8 mouse cellular contexts compared by ENCODE assay signal in the genomic region with DNA sequence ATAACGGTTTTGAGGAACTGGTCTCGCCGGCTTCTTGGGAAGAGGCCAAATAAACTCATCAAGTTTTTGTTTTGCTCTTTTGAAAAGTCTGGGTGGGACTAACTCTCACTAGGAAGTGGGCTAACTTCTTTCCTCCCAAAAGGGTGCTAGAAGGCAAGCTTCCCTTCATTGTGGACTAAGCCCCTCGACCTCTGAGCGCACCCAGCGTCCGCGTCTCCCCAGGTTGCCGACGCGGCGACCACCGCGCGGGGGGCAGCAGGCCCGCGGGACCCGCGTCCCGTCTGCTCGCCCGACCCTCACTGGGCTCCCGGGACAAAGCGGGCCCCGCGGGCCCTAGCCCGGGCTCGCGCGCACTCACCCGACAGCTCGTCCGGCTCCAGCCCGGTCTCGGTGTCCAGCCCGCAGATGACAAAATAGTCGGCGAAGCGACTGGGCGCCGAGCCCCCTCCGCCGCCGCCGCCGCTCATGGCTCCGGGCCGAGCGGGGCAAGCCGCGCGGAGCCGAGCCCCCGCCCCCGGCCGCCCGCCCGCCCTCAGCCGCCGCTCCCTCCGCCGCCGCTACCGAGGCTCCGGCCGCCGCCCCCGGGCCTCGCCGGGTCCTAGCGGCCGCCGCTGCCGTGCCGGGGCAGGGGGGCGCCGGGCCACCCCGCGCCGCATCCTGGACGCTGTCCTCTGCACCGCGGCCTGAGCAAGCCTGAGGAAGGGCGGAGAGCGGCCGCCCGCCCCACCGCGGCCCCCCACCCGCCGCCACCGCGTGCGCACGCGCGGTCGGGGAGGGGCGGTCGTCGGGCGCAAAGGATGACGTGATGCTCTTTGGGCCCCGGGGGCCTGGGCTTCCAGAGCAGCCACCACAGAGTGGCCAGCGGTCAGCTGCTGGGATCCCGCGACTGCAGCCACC. TPM values are rescaled to one million over a fixed set of nuclear protein-coding genes. Genes with fewer than 3 reads are reported as not detected.
DNase-seq lines count a peak whose midpoint lies in the region; ATAC-seq and TF ChIP-seq lines count a peak whose summit lies in the region.

Gene Dennd5a (minus strand): TSS at position 755 of the 897 bp plus-strand sequence.

- H3K27me3 ChIP-seq in heart, embryonic 14.5 days (ENCODE audit: control insufficient read depth, insufficient read depth, low read length) = no peaks in the 10 kb centered on the region
- H3K27me3 ChIP-seq in liver, embryonic 14.5 days (ENCODE audit: control insufficient read depth, insufficient read depth, low read length) = no peaks in the 10 kb centered on the region
- H3K27me3 ChIP-seq in neural tube, embryonic 11.5 days (ENCODE audit: control insufficient read depth, insufficient read depth, low read length) = no peaks in the 10 kb centered on the region
- H3K27me3 ChIP-seq in stomach, embryonic 16.5 days (ENCODE audit: control insufficient read depth, insufficient read depth, low read length) = no peaks in the 10 kb centered on the region

- no peaks in the 10 kb centered on the region for H3K36me3 ChIP-seq in heart, embryonic 14.5 days (ENCODE audit: control insufficient read depth, insufficient read depth, low read length)
- no peaks in the 10 kb centered on the region for H3K36me3 ChIP-seq in liver, embryonic 14.5 days (replicated peaks; ENCODE audit: control insufficient read depth, insufficient read depth, low read depth)
- H3K36me3 ChIP-seq in neural tube, embryonic 11.5 days (ENCODE audit: control insufficient read depth, insufficient read depth, low read length) = no peaks in the 10 kb centered on the region
- H3K36me3 ChIP-seq in stomach, embryonic 16.5 days (ENCODE audit: control insufficient read depth, insufficient read depth, low read length) = no peaks in the 10 kb centered on the region

- 0 out of 2 replicates have a peak, but pooled peaks cover 3% of the 10 kb centered on the region for H3K9me3 ChIP-seq in heart, embryonic 14.5 days (ENCODE audit: control insufficient read depth, low read length)
- no peaks in the 10 kb centered on the region for H3K9me3 ChIP-seq in liver, embryonic 14.5 days (ENCODE audit: control insufficient read depth, low read length)
- no peaks in the 10 kb centered on the region for H3K9me3 ChIP-seq in neural tube, embryonic 11.5 days (ENCODE audit: control insufficient read depth, low read length)
- H3K9me3 ChIP-seq in stomach, embryonic 16.5 days (replicated peaks; ENCODE audit: control insufficient read depth, low read length) = no peaks in the 10 kb centered on the region

- no peak for TF ChIP-seq EP300 in liver, embryonic 14.5 days (IDR thresholded peaks at IDR 0.05; ENCODE audit: low read depth)

- H3K4me3 ChIP-seq in heart, embryonic 14.5 days (ENCODE audit: control insufficient read depth in 1 of 2, insufficient read depth in 1 of 2, low read depth in 1 of 2, low read length in 2 of 2) = peak within 1 kb of the TSS; percentile 74 to 79
- H3K4me3 ChIP-seq in liver, embryonic 14.5 days (ENCODE audit: insufficient read depth in 1 of 2, low read depth in 2 of 2, low read length in 2 of 2) = peak within 1 kb of the TSS; percentile 58 to 74
- H3K4me3 ChIP-seq in neural tube, embryonic 11.5 days (ENCODE audit: low read depth, low read length) = peak within 1 kb of the TSS; percentile 76
- H3K4me3 ChIP-seq in stomach, embryonic 16.5 days (replicated peaks; ENCODE audit: low read length) = peak within 1 kb of the TSS; percentile 78

- no peak for TF ChIP-seq CTCF in liver, embryonic 14.5 days (IDR thresholded peaks at IDR 0.05; ENCODE audit: low read depth)

- H3K4me2 ChIP-seq in heart, embryonic 14.5 days (ENCODE audit: low read length) = peak within 1 kb of the TSS; percentile 76
- H3K4me2 ChIP-seq in liver, embryonic 14.5 days (ENCODE audit: low read depth) = peak within 1 kb of the TSS; percentile 59
- peak within 1 kb of the TSS; percentile 57 for H3K4me2 ChIP-seq in neural tube, embryonic 11.5 days (ENCODE audit: low read depth)
- H3K4me2 ChIP-seq in stomach, embryonic 16.5 days (ENCODE audit: low read depth, low read length) = peak within 1 kb of the TSS; percentile 72

- peaks cover 4 to 32% of the 10 kb centered on the region in 2 experiments for H3K4me1 ChIP-seq in heart, embryonic 14.5 days (ENCODE audit: control insufficient read depth in 2 of 2, insufficient read depth in 2 of 2, low read length in 2 of 2)
- peaks cover 11 to 16% of the 10 kb centered on the region in 2 experiments for H3K4me1 ChIP-seq in liver, embryonic 14.5 days (replicated peaks; ENCODE audit: control insufficient read depth in 2 of 2, insufficient read depth in 2 of 2, low read length in 1 of 2)
- H3K4me1 ChIP-seq in neural tube, embryonic 11.5 days (ENCODE audit: control insufficient read depth, insufficient read depth, low read length) = peaks cover 17% of the 10 kb centered on the region
- peaks cover 16% of the 10 kb centered on the region for H3K4me1 ChIP-seq in stomach, embryonic 16.5 days (ENCODE audit: control insufficient read depth, insufficient read depth, low read length)

- peak; percentile 66 for DNase-seq in CD4-positive helper T cell, adult 2 months (ENCODE audit: low read depth, low spot score)
- DNase-seq in brain, embryonic 18.5 days (ENCODE audit: low read depth, low spot score) = peak; percentile 55
- DNase-seq in kidney, postnatal 10 days = peak; percentile 90
- peak; percentile 34 to 54 (median 43) for DNase-seq in liver, embryonic 14.5 days (ENCODE audit: low read depth in 3 of 3, low spot score in 3 of 3)
- peak; percentile 91 for DNase-seq in neural tube, embryonic 11.5 days (ENCODE audit: low spot score)

- H3K27ac ChIP-seq in heart, embryonic 14.5 days (replicated peaks in 1 of 2; ENCODE audit: control insufficient read depth in 1 of 2, insufficient read depth in 1 of 2, low read depth in 2 of 2, low read length in 2 of 2) = peak within 1 kb of the TSS; percentile 81 to 98
- peak within 1 kb of the TSS; percentile 25; the same call in 1 of the 2 replicates for H3K27ac ChIP-seq in liver, embryonic 14.5 days
- peak within 1 kb of the TSS; percentile 94 for H3K27ac ChIP-seq in neural tube, embryonic 11.5 days (ENCODE audit: low read depth, low read length)
- H3K27ac ChIP-seq in stomach, embryonic 16.5 days (ENCODE audit: low read length) = peak within 1 kb of the TSS; percentile 87

- peak; percentile 68 for ATAC-seq in erythroid progenitor cell, adult 5-6 weeks (replicated peaks; ENCODE audit: low FRiP score, poor library complexity, severe bottlenecking)
- ATAC-seq in heart, embryonic 14.5 days (ENCODE audit: insufficient number of reproducible peaks, insufficient read depth, low FRiP score, low read depth) = peak; percentile 88
- ATAC-seq in liver, embryonic 14.5 days (ENCODE audit: insufficient read depth) = peak; percentile 83
- ATAC-seq in neural tube, embryonic 11.5 days (ENCODE audit: insufficient read depth, low FRiP score, low TSS enrichment) = peak; percentile 94
- peak; percentile 94 for ATAC-seq in stomach, embryonic 16.5 days (ENCODE audit: insufficient read depth, low FRiP score)

- under 1% methylated on average over 96 of the region's 107 CpGs for WGBS in heart, embryonic 14.5 days
- under 1% methylated on average over 105 of the region's 107 CpGs for WGBS in liver, embryonic 14.5 days (ENCODE audit: insufficient replicate concordance)
- 0% methylated on average over 69 of the region's 107 CpGs for WGBS in neural tube, embryonic 11.5 days
- under 1% methylated on average over 83 of the region's 107 CpGs for WGBS in stomach, embryonic 16.5 days

- peak within 1 kb of the TSS; percentile 97 for H3K9ac ChIP-seq in heart, embryonic 14.5 days (ENCODE audit: low read length)
- peak within 1 kb of the TSS; percentile 77 for H3K9ac ChIP-seq in liver, embryonic 14.5 days (replicated peaks)
- H3K9ac ChIP-seq in neural tube, embryonic 11.5 days (ENCODE audit: low read length) = peak within 1 kb of the TSS; percentile 95
- H3K9ac ChIP-seq in stomach, embryonic 16.5 days (ENCODE audit: low read length) = peak within 1 kb of the TSS; percentile 95

RNA-seq across cellular contexts. Expression of gene Dennd5a, which starts in this region (rescaled TPM):
- total RNA-seq in erythroid progenitor cell, adult 5-6 weeks (2015; ENCODE audit: low replicate concordance) = 35.2 and 40.4 TPM in 2 replicates
- total RNA-seq in erythroid progenitor cell, adult 5-6 weeks (2017; ENCODE audit: low replicate concordance) = 22.4 and 24.8 TPM in 2 replicates
- 62.6 and 66.1 TPM in 2 replicates for polyA plus RNA-seq in heart, embryonic 14.5 days (2014; fragmentation: Nextera tagmentation; extraction: Ambion mirVana)
- polyA plus RNA-seq in liver, embryonic 14.5 days (2012; rRNA removed) = 11.5 and 13.8 TPM in 2 replicates
- polyA plus RNA-seq in liver, embryonic 14.5 days (2014; fragmentation: Nextera tagmentation; extraction: Ambion mirVana) = 6.9 and 8.9 TPM in 2 replicates
- polyA plus RNA-seq in neural tube, embryonic 11.5 days (2014; fragmentation: Nextera tagmentation; extraction: Ambion mirVana) = 56.7 TPM in 2 replicates
- 24.7 and 27.3 TPM in 2 replicates for polyA plus RNA-seq in stomach, embryonic 16.5 days (2015; fragmentation: Nextera tagmentation; extraction: Ambion mirVana)

Comparison
In these comparisons a context has a peak if more than half of its experiments do, and no peak if none do; other contexts are left out.
1. Peak in every context shown above with its lines: DNase-seq, ATAC-seq, H3K4me3 ChIP-seq and H3K27ac ChIP-seq.
2. H3K27ac ChIP-seq: peak in every context shown above with its lines; median percentile 94 in neural tube, embryonic 11.5 days; 90 in heart, embryonic 14.5 days; 87 in stomach, embryonic 16.5 days; 25 in liver, embryonic 14.5 days.